Mouse (Mus musculus): ENCODE results near the gene Rtn1.

GRCm38 (mm10) chr12:72374823-72375225 is 34.0 kb downstream of the Rtn1 start:
- TF ChIP-seq POLR2A (IDR thresholded peaks at IDR 0.05; ENCODE audit: low read depth, low read length) (no peak), CTCF (IDR thresholded peaks at IDR 0.05; ENCODE audit: extremely low read depth, insufficient read depth, insufficient read length, insufficient replicate concordance) (no peak)

Data from spleen, adult 2 months (tissue).